Mouse (Mus musculus): ENCODE data around the gene Gm6583.
A peak's percentile ranks its signal among the peaks of the same experiment; 100 is the strongest.

The Gm6583 gene

DNA sequence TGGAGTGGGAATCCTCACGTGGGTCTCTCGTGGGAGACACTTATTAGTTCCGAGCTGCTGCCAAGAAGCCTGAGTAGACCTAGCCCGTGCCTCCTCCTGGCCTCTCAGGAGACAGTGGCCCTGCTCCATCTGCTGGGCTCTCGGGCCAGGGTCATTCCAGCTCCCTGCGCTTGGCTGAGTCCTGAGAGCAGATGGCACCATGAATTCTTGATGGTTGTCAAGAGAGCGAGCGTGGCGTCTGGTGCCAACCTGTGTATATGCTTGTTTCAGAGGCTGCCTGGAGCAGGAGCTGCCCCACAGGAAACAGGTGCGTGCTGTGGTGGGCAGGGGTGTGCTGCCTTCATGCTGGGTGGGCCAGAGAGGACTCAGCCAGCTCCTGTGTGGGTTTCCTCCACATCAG is 12.8 kb upstream of the Gm6583 start:
- DNase-seq (ENCODE audit: low read depth, low spot score): no peak

DNA sequence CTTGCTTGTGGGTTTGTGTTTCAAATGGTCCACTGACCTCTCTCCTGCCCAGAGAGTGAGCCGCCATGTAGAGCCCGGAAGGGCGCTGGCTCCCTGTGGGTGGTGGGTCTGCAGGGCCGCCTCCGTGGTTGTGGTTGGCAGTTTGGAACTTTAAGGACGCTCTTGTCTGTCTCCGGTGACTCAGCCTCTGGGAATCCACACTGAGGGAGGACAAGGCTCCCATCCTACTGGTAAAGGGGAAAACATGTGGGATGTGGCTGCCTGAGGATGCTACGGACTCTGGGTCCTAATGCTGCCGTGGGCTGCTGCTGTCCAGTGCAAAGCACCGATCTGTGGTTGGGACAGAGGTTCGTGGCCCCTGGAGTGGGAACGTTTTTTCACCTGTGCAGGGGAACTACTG is 12.1 kb upstream of the Gm6583 start:
- no peak for DNase-seq (ENCODE audit: low read depth, low spot score)

DNA sequence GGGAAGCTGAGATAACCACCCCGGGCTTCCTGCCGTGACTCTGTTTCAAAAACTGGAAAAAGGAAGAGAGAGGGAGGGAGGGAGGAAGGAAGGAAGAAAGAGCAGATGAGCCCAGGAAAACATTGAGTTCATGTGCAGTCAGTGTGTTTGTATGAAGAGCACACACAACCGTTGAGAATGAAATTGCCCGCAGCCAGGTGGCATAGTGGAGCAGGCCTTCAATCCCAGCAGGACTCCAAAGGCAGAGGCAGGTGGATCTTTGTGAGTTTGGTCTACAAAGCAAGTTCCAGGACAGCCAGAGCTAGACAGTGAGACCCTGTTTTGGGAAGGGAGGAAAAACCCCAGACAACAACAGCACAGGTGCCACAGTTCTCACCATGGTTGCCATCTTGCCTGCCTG is 11.5 kb upstream of the Gm6583 start:
- DNase-seq (ENCODE audit: low read depth, low spot score): no peak

DNA sequence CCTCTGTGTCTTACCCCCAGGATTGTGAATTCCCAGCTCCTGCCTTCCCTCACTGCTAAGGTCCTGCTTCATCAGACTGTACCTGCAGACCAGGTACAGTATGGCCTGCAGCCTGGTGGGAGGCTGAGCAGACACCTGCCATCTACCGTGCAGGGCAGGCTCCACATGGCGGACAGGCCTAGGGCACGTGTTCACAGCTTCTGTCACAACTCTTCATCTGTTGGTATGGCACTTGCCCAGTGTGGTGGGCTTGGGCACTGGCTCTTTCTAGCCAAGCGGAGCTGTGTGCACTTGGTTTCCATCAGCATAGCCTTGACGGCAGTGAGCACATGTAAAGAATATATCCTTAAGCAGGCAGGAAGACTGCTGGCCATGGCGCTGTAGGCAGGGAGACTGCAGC is 11.0 kb upstream of the Gm6583 start:
- DNase-seq (ENCODE audit: low read depth, low spot score): no peak

DNA sequence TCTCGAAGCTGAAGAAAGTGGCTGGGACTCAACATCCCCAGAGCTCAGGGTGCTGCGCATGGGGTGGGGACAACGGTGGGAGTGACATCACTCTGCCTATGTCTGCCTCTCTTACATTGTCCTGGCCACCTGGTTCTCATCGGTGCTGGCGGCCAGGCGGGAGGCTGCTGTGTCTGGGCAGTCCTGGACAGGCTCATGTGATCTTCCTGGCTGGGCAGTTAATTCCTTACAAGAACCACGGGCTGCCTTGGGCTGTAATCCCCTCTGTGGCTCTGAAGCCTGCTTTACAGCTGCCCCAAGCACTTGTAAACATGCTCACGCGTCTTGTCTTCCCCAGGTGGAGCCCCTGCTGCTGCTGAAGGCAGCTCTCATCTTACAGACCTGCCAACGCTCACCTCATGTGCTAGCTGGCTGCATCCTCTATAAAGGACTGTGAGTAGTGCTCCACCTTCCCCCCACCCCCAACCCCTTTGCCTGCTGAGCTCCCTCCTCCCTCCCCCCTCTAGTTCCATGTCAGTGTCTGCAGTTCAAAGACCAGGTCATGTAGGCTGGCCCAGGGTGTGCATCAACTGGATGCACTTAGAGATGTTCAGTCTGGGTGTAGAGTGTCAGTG is 8.5 kb upstream of the Gm6583 start:
- DNase-seq (ENCODE audit: low read depth, low spot score): no peak

DNA sequence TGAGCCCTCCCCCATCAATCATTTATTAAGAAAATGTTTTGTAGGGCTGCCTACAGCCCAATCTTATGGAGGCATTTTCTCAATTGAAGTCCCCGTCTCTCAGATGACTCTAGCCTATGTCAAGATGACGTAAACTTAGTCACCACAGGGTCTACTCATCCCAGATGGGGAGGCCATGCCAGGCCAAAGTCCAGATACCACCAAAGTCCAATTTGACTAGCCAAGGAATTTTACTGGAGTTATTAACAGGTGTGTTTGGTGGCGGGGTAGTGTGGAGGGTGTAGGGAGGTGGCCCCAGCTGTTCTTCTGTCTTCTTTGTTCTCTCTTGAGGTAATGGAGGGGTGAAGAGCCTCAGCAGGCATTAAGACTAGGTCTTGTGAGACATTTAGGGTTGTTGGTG is 4.2 kb upstream of the Gm6583 start:
- DNase-seq (ENCODE audit: low read depth, low spot score): no peak

DNA sequence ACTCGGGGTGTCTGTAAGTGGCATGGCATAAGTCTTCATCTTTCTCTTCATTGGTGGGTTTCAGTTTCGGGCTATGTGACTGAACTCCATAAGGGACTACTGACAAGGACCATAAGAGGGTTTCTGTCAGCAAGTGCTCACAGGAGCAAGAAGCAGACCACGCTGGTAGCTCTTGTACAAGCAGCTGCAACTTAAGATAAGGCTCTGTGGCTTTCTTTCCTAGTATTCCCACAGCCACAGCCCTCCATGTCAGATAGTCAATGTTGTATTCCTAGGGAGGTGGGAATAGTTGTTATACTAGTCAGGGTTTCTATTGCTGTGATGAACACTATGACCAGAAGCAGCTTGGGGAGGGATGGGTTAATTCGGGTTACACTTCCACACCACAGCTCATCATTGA is 3.7 kb upstream of the Gm6583 start:
- no peak for DNase-seq (ENCODE audit: low read depth, low spot score)

DNA sequence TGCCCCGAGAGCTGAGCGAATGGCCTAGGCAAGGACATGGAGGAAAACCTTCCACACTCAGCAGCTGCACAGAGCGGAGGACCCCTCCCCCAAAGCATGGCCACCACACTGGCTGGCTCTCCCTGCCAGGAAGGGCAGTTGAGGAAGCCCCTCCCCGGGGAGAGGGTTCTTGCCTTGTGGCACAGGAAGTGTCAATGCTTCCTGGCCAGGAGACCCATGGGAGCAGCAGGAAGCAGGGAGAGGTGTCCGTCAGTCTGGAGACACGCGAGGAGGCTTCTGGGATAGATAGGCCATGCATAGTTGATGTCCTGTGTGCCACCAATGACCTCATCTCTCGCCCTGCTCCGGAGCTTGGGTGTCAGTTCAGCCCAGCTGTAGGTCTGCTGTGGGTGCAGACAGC is 489 bp upstream of the Gm6583 start:
- no peak for DNase-seq (ENCODE audit: low read depth, low spot score)

DNA sequence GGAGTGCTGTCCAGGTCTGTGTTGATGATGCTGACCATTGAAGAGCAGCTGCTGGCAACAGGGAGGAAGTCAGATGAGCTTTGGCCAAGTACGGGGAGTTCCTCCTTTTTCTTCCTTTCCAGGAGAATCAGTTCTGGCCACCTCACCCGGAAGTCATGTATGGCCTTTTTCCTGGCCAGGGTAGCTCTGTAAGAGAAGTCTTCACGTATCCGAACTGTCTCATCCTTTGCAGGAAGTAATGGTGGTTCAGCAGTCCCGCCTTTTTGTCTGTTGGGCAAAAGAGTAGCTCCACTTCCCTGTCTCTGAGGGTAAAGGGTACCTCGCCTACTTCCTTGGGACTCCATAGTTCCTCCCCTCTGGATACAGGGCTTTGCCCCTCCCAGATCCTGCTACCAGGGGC is 340 bp downstream of the Gm6583 start:
- DNase-seq (ENCODE audit: low read depth, low spot score): no peak

DNA sequence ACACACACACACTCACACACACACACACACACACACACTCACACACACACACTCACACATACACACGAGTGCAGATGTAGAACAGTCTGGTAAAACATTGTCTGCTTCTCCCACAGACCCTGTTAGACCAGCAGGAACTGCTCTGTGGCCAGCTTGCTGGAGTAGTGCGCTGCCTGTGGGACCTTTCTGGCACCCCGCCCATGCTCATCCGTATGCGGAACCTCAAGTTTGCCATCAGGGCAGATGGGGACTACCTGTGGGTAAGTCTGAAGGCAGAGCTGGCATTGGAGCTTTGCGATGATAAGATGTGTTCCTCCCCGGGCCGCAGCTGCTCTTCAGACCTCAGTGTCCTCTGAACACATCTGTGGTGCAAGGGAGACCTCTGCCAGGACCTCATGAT is 6.7 kb downstream of the Gm6583 start:
- DNase-seq (ENCODE audit: low read depth, low spot score): no peak

DNA sequence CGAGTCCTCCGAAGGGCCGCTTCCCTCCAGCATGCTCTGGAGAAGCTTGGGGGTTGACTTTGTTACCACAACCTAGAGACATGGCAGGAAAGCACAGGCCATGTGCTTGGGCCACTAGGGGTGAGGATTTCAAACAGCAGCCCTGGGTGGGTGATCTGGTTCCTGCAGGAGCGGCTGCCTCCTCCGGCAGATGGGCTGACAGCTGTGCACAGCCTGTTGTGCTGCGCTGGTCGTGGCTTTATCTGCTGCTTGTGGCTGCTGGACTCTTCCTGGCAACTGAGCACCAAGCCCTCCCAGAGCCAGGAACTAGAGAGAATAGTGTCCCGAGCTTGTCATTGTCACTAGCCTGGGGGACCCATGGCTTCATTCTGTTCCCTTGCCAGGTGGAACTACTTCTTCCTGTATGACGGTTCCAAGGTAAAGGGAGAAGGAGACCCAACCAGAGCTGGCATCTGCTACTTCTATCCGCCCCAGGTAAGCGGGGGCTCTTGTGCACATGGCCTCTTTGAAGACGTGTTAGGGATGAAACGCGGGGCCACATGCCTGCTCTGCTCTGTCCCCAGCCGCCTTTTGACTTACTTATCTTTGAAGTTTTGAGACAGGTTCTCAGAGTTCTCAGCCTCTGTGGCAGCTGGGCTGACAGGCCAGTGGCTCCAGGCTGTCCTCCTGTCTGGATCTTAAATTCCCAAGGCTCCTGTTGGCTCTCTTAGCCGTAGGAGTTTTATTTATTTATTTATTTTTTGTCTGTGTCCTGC is 9.4 kb downstream of the Gm6583 start:
- no peak for DNase-seq (ENCODE audit: low read depth, low spot score)

DNA sequence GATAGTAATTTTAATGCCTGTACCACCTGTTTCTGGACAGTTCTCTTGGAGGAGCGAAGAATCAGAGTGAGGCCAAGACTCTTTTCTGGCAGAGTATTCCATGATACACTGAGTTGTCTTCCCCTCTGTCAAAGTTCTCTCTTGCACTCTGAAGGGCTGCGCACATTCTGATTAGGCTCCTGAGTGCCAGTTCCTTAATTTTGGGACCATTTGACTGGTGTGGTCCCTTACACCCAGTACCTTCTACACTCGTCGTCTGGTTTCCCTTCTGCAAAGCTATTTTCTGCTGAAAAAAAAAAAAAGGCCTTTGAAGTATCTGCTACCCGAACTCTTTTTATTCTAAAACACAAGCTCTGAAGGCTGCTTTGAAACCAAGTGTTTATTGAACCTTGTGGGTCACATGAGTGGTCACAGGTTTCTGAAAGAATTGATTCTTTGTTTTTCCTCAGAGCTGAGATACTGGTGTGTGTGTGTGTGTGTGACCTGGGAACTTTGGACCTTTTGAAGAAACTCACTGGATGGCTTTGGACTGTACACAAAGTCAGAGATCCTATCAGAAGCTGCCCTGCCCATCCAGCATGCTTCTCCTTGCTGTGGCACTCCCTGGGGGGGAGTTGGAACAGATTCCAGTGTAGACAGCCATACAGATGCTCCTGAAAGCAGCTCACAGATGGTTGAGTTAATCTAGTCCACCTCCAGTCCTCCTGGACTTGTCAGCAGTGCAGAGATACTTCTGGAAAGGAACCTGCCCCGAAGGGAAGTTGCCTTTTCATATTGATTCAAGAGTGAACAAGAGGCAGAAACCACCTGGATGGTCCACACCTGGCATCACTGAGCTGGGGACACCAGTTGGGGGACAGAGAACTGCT is 11.5 kb downstream of the Gm6583 start:
- no peak for DNase-seq (ENCODE audit: low read depth, low spot score)

DNA sequence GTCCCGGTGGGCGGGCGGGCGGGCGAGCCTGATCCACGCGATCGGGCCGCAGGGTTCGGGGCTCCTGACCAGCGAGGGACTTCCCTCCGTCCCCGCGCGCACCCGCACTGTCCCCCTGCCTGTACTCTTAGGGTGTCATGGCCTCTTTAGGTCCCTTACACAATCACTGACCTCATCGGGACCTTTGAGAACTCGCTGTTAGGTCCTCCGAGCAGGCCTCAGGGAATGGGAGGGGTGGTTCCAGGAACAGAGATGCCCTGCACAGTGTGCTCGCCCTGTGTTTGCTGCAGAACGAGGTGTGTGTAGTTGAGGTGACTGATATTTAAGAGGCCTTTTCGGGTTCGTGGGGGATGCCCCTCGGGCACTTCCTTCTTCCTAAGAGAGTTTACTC is 12.6 kb downstream of the Gm6583 start:
- DNase-seq (ENCODE audit: low read depth, low spot score): no peak

DNA sequence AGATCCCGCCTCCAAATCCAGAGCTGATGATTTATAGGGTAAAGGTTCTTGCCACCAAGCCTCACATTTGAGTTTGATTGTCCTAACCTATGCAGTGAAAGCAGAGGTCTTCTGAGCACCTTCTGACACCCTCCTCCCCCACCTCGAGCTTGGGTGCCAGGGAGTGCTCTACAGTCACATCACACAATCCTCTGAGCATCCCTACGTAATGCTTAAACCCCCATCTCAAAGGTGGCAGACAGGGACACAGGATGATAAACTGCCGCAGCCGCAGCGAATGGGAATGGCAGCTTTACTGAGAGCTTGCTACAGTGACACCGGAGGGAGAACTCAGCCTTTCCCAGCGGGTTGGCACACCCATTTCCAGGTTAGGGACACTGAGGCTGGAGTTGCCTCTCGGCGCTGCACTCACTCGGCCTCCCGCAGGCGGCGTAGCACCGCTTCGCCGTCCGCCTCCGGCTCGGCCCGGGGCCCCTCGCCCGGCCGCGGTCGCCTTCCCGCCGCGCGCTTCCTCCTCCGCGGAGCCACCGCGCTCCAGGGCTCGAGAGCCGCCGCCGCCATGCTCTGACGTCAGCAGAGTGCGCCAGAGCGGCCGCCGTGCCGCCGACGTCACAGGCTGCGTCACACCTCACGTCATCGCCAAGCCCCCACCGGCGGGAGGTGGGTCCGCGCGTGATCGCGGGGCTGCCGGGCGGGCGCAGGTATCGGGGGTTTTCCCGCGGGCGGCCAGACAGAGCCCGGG is 13.2 kb downstream of the Gm6583 start, which contains the start of the genes Srrd and Hps4:
Srrd (minus strand) TSS at position 578 of the 742 bp plus-strand sequence.
Hps4 (plus strand) TSS at position 621 of the 742 bp plus-strand sequence.
- peak; percentile 89 for DNase-seq (ENCODE audit: low read depth, low spot score)

DNA sequence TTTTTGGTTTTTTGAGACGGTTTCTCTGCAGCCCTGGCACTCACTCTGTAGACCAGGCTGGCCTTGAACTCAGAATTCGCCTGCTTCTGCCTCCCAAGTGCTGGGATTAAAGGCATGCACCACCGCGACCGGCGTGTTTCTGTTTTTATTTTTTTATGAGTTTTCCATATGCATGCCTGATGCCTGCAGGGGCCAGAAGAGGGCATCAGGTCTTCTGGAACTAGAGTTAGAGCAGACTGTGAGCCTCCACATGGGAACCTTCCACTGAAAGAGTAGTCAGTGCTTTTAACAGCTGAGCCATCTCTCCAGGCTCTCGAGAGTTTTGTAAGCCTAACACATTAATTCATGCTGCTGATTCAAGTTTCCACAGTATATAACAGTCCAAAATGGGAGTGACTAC is 16.6 kb downstream of the Gm6583 start:
- DNase-seq (ENCODE audit: low read depth, low spot score): no peak

DNA sequence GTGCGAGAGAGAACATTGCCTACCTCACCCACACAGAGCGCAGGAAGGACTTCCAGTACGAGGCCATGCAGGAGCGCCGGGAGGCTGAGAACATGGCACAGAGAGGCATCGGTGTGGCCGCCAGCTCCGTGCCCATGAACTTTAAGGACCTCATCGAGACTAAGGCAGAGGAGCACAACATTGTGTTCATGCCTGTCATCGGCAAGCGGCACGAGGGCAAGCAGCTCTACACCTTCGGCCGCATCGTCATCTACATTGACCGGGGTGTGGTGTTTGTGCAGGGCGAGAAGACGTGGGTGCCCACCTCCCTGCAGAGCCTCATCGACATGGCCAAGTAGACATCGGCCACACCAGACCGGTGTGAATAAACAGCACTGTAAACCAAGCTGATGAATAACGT is 18.8 kb downstream of the Gm6583 start:
- no peak for DNase-seq (ENCODE audit: low read depth, low spot score)

DNA sequence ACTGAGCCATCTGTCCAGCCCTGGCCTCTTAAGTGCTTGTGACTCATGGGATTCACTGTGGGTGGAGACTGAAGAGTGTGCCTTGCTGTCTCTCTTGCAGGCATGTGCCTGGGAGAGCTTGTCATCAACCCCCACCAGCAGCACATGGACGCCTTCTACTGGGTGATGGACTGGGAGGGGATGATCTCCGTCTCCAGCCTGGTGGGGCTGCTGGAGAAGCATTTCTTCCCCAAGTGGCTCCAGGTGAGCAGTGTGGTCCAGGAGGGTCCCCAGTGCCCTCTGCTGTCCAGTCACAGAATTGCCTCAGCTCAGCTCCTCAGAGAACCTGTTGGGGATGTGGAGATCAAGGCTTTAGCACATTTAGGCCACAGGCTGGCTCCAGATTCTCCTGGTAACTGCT is 20.4 kb downstream of the Gm6583 start:
- DNase-seq (ENCODE audit: low read depth, low spot score): peak; percentile 44

DNA sequence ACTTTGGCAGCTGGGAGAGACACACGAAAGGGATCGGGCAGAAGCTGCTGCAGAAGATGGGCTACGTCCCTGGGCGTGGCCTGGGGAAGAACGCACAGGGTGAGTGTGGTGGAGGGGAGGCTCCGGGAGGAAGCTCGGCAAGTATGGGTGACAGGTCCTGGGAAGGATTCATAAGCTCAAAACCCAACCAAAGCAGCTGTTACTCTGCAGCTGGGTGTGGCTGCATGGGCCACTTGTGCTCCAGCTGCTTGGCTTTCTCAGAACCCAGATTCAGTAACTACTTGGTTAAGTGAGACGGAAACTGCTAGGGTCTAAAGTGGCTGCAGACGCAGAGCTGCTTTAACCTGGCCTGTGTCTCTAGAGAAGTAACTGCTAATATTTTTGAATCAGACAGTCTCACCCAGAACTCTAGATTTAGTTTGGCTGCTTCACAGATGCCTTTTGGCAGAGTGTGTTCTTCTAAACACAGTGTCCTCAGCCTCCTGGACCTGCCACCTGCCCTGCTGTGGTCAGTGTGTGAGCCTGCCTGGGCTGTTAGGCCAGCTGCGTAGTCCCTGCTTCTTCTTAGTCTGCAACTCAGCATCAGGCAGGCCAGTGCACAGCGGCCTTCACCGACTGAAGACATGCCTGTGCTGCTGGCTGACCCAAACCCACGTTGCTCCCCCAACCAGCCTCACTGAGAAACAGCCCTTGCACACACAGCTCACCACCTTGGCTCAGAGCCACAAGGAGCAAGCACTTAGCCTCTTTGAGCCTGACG is 25.8 kb downstream of the Gm6583 start:
- no peak for DNase-seq (ENCODE audit: low read depth, low spot score)

DNA sequence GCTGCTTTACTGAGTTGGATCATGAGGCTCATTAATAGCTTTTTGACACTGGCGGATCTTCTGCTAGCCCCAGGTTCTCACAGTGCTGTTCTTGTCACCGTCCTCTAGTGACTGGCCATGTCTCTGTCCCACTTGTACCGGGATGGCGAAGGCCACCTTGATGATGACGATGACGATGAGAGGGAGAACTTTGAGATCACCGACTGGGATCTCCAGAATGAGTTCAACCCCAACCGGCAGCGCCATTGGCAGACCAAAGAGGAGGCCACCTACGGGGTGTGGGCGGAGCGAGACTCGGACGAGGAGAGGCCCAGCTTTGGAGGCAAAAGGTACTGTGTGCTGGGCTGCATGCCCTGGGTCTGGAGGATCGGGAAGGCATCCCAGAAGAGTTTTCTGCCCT is 28.0 kb downstream of the Gm6583 start:
- DNase-seq (ENCODE audit: low read depth, low spot score): no peak

DNA sequence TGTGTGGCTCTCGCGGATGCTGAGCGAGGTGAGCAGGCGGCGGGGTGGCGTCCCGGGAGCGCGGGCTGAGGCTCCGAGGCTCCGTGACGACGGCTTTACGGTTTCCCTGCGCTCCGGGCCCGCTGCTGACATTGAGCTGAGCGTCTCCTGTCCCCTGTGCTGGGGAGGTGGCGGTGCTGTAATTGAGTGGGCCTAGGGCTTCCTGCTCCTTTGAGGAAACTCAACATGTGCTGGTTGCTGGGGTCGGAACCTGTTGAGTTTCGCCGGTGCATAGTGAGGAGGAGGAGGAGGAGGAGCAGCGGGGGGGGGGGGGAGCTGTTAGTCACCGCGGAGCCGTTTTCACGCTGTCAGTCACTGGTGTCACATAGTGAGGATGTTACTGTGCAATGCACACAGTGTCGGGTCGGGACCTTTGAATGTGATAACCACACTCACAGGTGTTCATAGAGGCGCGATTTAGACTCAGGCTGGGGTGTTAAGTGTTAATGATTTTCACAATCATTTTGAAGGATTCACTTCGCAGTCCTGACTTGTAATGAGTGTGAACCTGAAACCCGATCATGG is 29.3 kb downstream of the Gm6583 start:
- no peak for DNase-seq (ENCODE audit: low read depth, low spot score)
